Mouse (Mus musculus) bone marrow macrophage, adult 2 months (primary cell): ENCODE measurements around the gene Sema4f.

Experiments
- CTCF ChIP-seq: IDR thresholded peaks from 2 replicates; pipeline ENCODE4 v1.5.1; 2012; ENCODE audit warnings: low read depth, mild to moderate bottlenecking, low read length, moderate library complexity
- POLR2A ChIP-seq: IDR thresholded peaks from 2 replicates; pipeline ENCODE4 v1.6.1; 2012; ENCODE audit warnings: mild to moderate bottlenecking, low read depth, low read length, borderline replicate concordance

DNA sequence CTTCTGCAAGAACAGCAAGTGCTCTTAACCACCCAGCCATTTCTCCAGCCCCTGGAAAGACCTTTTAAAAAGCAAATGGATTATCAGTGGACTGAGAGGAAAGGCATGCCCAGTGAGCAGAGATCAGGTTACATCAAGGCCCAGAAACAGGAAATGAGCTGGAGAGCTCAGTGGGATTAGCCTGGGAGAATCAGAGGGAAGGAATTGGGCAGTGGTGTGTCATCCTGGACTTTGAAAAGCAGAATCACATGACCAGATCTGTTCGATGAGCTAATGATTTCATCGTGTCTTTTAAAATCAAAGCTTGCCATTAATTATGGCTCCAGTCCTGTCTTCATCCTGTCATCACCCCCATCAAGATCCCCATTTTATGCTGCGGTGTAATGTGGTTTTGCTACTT is 77.5 kb downstream of the Sema4f start:
- no peak for TF ChIP-seq POLR2A
- TF ChIP-seq CTCF, result no peak
